Mouse (Mus musculus): ENCODE data around the gene Slc16a9.

- TF ChIP-seq POLR2A (IDR thresholded peaks at IDR 0.05; ENCODE audit: borderline replicate concordance, insufficient read depth, low read length), result no peak
- no peak for TF ChIP-seq CTCF (IDR thresholded peaks at IDR 0.05; ENCODE audit: borderline replicate concordance, insufficient read depth, low read depth, low read length)
These were observed 12.1 kb downstream of the Slc16a9 start for GRCm38 (mm10) chr10:70257029-70257428.
